21 mouse cellular contexts compared by ENCODE assay signal in the genomic region with DNA sequence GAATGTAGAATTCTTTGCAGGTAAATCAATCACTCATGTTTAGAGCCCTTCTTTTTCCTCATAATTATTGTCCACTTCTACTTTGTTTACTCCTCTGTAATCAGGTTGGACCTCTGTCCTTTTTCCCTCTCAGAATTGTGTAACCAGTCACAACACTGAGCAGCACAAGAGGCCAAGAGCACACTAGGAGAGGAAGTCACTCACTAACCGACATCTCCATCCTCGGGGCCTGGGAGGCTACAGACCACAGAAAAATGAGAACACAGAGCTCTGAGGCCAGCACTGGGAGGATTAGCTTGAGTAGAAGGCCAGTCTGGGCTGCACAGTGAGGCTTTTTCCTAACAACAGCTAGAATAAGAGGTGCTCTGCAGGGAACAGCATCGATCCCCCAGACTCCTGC. TPM values are rescaled to one million over a fixed set of nuclear protein-coding genes. Genes with fewer than 3 reads are reported as not detected.
DNase-seq lines count a peak whose midpoint lies in the region; ATAC-seq and TF ChIP-seq lines count a peak whose summit lies in the region.
"Had no signal": no experiment of that assay in that cellular context is flagged by ENCODE, and none has a peak within 500 bp of the region (broad histone marks: within the 10 kb centered on the region; RNA-seq: fewer than 3 reads in every experiment).

No protein-coding gene starts in this region.

- no peaks in the 10 kb centered on the region for H3K9me3 ChIP-seq in heart, embryonic 12.5 days (replicated peaks)
- no peaks in the 10 kb centered on the region for H3K9me3 ChIP-seq in liver, embryonic 11.5 days (ENCODE audit: control insufficient read depth, low read length)
- H3K9me3 ChIP-seq in midbrain, embryonic 16.5 days (replicated peaks; ENCODE audit: control insufficient read depth, low read length, poor library complexity, severe bottlenecking) = no peaks in the 10 kb centered on the region
- H3K9me3 ChIP-seq: embryonic facial prominence, embryonic 15.5 days; forebrain, embryonic 15.5 days; neural tube, embryonic 12.5 days had no signal

- no peak overlapping the region for H3K4me2 ChIP-seq in heart, embryonic 12.5 days
- H3K4me2 ChIP-seq in liver, embryonic 11.5 days = no peak overlapping the region
- H3K4me2 ChIP-seq in midbrain, embryonic 16.5 days (ENCODE audit: low read length) = no peak overlapping the region
- H3K4me2 ChIP-seq: embryonic facial prominence, embryonic 15.5 days; forebrain, embryonic 15.5 days; hindbrain, embryonic 14.5 days; neural tube, embryonic 12.5 days had no signal

- ATAC-seq in heart, embryonic 12.5 days (ENCODE audit: insufficient number of reproducible peaks, low FRiP score) = no peak
- no peak for ATAC-seq in liver, embryonic 11.5 days (replicated peaks; ENCODE audit: low FRiP score)
- ATAC-seq in midbrain, embryonic 16.5 days = no peak
- ATAC-seq: forebrain, embryonic 15.5 days had no signal

- H3K27ac ChIP-seq in heart, embryonic 12.5 days (ENCODE audit: poor library complexity, severe bottlenecking) = peak overlapping the region; percentile 14; the same call in 1 of the 2 replicates
- peak overlapping the region; percentile 21; the same call in 1 of the 2 replicates for H3K27ac ChIP-seq in liver, embryonic 11.5 days (ENCODE audit: low read depth, low read length)
- H3K27ac ChIP-seq in small intestine, adult 2 months (ENCODE audit: insufficient read depth, low read depth, low read length) = peak overlapping the region; percentile 16; the same call in 1 of the 2 replicates
- H3K27ac ChIP-seq in midbrain, embryonic 16.5 days (ENCODE audit: low read length) = no peak overlapping the region
- H3K27ac ChIP-seq: embryonic facial prominence, embryonic 15.5 days; forebrain, embryonic 15.5 days; hindbrain, embryonic 14.5 days; left cerebral cortex, adult 2 months; liver, embryonic 14.5 days; neural tube, embryonic 12.5 days had no signal

- no peaks in the 10 kb centered on the region for H3K36me3 ChIP-seq in heart, embryonic 12.5 days
- H3K36me3 ChIP-seq in liver, embryonic 11.5 days (ENCODE audit: control insufficient read depth, insufficient read depth, low read length) = no peaks in the 10 kb centered on the region
- no peaks in the 10 kb centered on the region for H3K36me3 ChIP-seq in small intestine, adult 2 months (ENCODE audit: control insufficient read depth, insufficient read depth, low read length)
- no peaks in the 10 kb centered on the region for H3K36me3 ChIP-seq in midbrain, embryonic 16.5 days (ENCODE audit: control insufficient read depth, insufficient read depth, low read length)
- H3K36me3 ChIP-seq: embryonic facial prominence, embryonic 15.5 days; forebrain, embryonic 15.5 days; neural tube, embryonic 12.5 days had no signal

- no peak overlapping the region for H3K9ac ChIP-seq in heart, embryonic 12.5 days
- H3K9ac ChIP-seq in liver, embryonic 11.5 days (ENCODE audit: low read depth, low read length) = no peak overlapping the region
- H3K9ac ChIP-seq in midbrain, embryonic 16.5 days (ENCODE audit: low read depth, low read length) = no peak overlapping the region
- H3K9ac ChIP-seq: embryonic facial prominence, embryonic 15.5 days; forebrain, embryonic 15.5 days; hindbrain, embryonic 14.5 days; liver, embryonic 14.5 days; neural tube, embryonic 12.5 days had no signal

- 60% methylated on average over 3 of the region's 3 CpGs for WGBS in heart, embryonic 12.5 days
- 45% methylated on average over 3 of the region's 3 CpGs for WGBS in liver, embryonic 11.5 days
- 60% methylated on average over 3 of the region's 3 CpGs for WGBS in small intestine, adult 2 months
- WGBS in midbrain, embryonic 16.5 days = 25% methylated on average over 3 of the region's 3 CpGs

- no peak for DNase-seq in heart, adult 18-20 months
- peak; percentile 31 for DNase-seq in thymus, postnatal 0 days (ENCODE audit: low spot score)
- no peak for DNase-seq in thymus, postnatal 10 days (ENCODE audit: low spot score in 2 of 2)
- DNase-seq in liver, embryonic 11.5 days (ENCODE audit: low spot score) = no peak
- DNase-seq in left cerebral cortex, adult 11 months (ENCODE audit: low spot score) = no peak
- DNase-seq: adrenal gland, adult 2 months; B cell, adult 2 months; cerebellum, adult 8-10 months; kidney, adult 2 months; kidney, postnatal 4 days; right cerebral cortex, postnatal 14 days; thymus, adult 18-20 months had no signal

- no peak for TF ChIP-seq CTCF in small intestine, adult 2 months (IDR thresholded peaks at IDR 0.05; ENCODE audit: extremely low read depth, insufficient read length, insufficient replicate concordance, low read depth, low read length)

- no peaks in the 10 kb centered on the region for H3K27me3 ChIP-seq in heart, embryonic 12.5 days (replicated peaks)
- H3K27me3 ChIP-seq in liver, embryonic 11.5 days (replicated peaks; ENCODE audit: control insufficient read depth, insufficient read depth, low read length) = no peaks in the 10 kb centered on the region
- H3K27me3 ChIP-seq in small intestine, adult 2 months (ENCODE audit: control insufficient read depth, insufficient read depth, low read length) = no peaks in the 10 kb centered on the region
- no peaks in the 10 kb centered on the region for H3K27me3 ChIP-seq in midbrain, embryonic 16.5 days (ENCODE audit: control insufficient read depth, insufficient read depth, low read depth, low read length)
- H3K27me3 ChIP-seq: embryonic facial prominence, embryonic 15.5 days; forebrain, embryonic 15.5 days; neural tube, embryonic 12.5 days had no signal

- H3K4me3 ChIP-seq in heart, embryonic 12.5 days = no peak overlapping the region
- H3K4me3 ChIP-seq in liver, embryonic 11.5 days (ENCODE audit: low read depth, low read length) = no peak overlapping the region
- no peak overlapping the region for H3K4me3 ChIP-seq in small intestine, adult 2 months (ENCODE audit: low read depth, low read length)
- H3K4me3 ChIP-seq in midbrain, embryonic 16.5 days (ENCODE audit: low read depth, low read length) = no peak overlapping the region
- H3K4me3 ChIP-seq: embryonic facial prominence, embryonic 15.5 days; forebrain, embryonic 15.5 days; left cerebral cortex, adult 2 months; neural tube, embryonic 12.5 days had no signal

- TF ChIP-seq POLR2A in small intestine, adult 2 months (IDR thresholded peaks at IDR 0.05; ENCODE audit: low read depth, low read length) = no peak

- peaks cover 32% of the 10 kb centered on the region for H3K4me1 ChIP-seq in heart, embryonic 12.5 days (replicated peaks)
- H3K4me1 ChIP-seq in liver, embryonic 11.5 days (replicated peaks; ENCODE audit: control insufficient read depth, insufficient read depth, low read length) = peaks cover 20% of the 10 kb centered on the region
- peaks cover 7% of the 10 kb centered on the region for H3K4me1 ChIP-seq in small intestine, adult 2 months (ENCODE audit: control insufficient read depth, insufficient read depth, insufficient read length, low read length)
- H3K4me1 ChIP-seq in midbrain, embryonic 16.5 days (ENCODE audit: control insufficient read depth, insufficient read depth, low read length) = peaks cover 4% of the 10 kb centered on the region; the same call in 1 of the 2 replicates
- H3K4me1 ChIP-seq: embryonic facial prominence, embryonic 15.5 days; neural tube, embryonic 12.5 days had no signal

RNA-seq across cellular contexts. Expression of a gene that starts 17.0 kb away (rescaled TPM):
- 46.5 and 47.1 TPM in 2 replicates for polyA plus RNA-seq in heart, embryonic 12.5 days (2016; fragmentation: Nextera tagmentation; extraction: Ambion mirVana)
- total RNA-seq in heart, adult 18-20 months (2021) = 10 to 100 TPM; 13.6 to 17.0 TPM
- polyA plus RNA-seq in thymus, postnatal 0 days (2015; fragmentation: Nextera tagmentation; extraction: Ambion mirVana) = 26.2 and 27.3 TPM in 2 replicates
- polyA plus RNA-seq in liver, embryonic 11.5 days (2014; fragmentation: Nextera tagmentation; extraction: Ambion mirVana) = 18.6 and 19.5 TPM in 2 replicates
- 3.5 and 3.6 TPM in 2 replicates for polyA plus RNA-seq in small intestine, adult 2 months (2012; rRNA removed)
- 6.1 and 6.4 TPM in 2 replicates for polyA plus RNA-seq in midbrain, embryonic 16.5 days (2015; fragmentation: Nextera tagmentation; extraction: Ambion mirVana)
